8 mouse cellular contexts compared by ENCODE assay signal in the genomic region with DNA sequence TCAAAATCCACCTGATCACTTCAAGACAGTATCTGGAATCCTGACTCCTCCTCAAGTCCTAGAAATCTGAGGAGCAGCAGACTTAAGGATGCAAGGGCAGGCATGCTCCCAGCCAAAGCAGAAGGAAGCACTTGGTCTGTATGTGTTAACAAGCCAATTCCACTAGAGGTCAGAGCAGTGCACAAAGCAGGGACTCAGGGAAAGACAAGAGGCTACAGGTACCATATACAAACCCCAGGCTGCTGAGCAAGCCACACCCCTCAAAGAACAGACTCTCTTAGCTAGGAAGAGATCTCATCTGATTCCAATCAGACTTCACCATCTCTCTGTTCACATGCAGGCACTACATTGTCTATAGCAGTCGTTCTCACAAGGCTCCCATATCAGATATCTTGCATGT.
DNase-seq lines count a peak whose midpoint lies in the region; ATAC-seq and TF ChIP-seq lines count a peak whose summit lies in the region.

No protein-coding gene starts in this region.

- TF ChIP-seq POLR2A in cerebellum, adult 2 months (IDR thresholded peaks at IDR 0.05; ENCODE audit: borderline replicate concordance, insufficient read depth, low read length), result no peak

- intact Hi-C loops in heart, postnatal 10 days (cut with DNase I), result loop anchor here (1.0 kb wide), 1 partner anchor 128 kb away; no protein-coding TSS in a partner anchor

- H3K4me1 ChIP-seq in cerebellum, adult 2 months (ENCODE audit: control insufficient read depth, insufficient read depth, low read length), result no peaks in the 10 kb centered on the region
- no peaks in the 10 kb centered on the region for H3K4me1 ChIP-seq in lung, embryonic 16.5 days (replicated peaks; ENCODE audit: control insufficient read depth, insufficient read depth, low read length)

- H3K27me3 ChIP-seq in cerebellum, adult 2 months (ENCODE audit: control insufficient read depth, insufficient read depth, low read length), result no peaks in the 10 kb centered on the region
- no peaks in the 10 kb centered on the region for H3K27me3 ChIP-seq in lung, embryonic 16.5 days (ENCODE audit: control insufficient read depth, insufficient read depth, low read depth, low read length)

- ATAC-seq in cerebellum, adult (ENCODE audit: insufficient number of reproducible peaks, low FRiP score, low TSS enrichment), result no peak
- peak; percentile 54 for ATAC-seq in lung, embryonic 16.5 days (ENCODE audit: low read depth)

- no peak overlapping the region for H3K9ac ChIP-seq in lung, embryonic 16.5 days (ENCODE audit: low read length)

- H3K36me3 ChIP-seq in lung, embryonic 16.5 days (ENCODE audit: control insufficient read depth, insufficient read depth, low read length), result no peaks in the 10 kb centered on the region

- WGBS in cerebellum, adult 2 months, result 68% methylated on average over 1 of the region's 1 CpGs
- 42% methylated on average over 1 of the region's 1 CpGs for WGBS in lung, embryonic 16.5 days

- H3K4me3 ChIP-seq in cerebellum, adult 2 months (replicated peaks; ENCODE audit: insufficient read depth, low read depth, low read length), result no peak overlapping the region
- no peak overlapping the region for H3K4me3 ChIP-seq in lung, embryonic 16.5 days (ENCODE audit: low read length)

- peak; percentile 8 to 11 for DNase-seq in cerebellum, adult 2 months
- peak; percentile 85 for DNase-seq in CD4-positive, CD25-positive, alpha-beta regulatory T cell, adult 2 months (ENCODE audit: low read depth, low spot score)
- DNase-seq in c-Kit-positive CD71-negative TER-119-negative erythroid progenitor cells, embryonic 14.5 days (ENCODE audit: low read depth), result peak; percentile 32
- peak; percentile 56 to 67 for DNase-seq in heart, postnatal 10 days
- DNase-seq in kidney, postnatal 36 days, result peak; percentile 52 to 56
- DNase-seq in spleen, adult 12 weeks (ENCODE audit: low spot score), result peak; percentile 5

- no peak overlapping the region for H3K27ac ChIP-seq in cerebellum, adult 2 months (ENCODE audit: insufficient read depth, low read length)
- no peak overlapping the region for H3K27ac ChIP-seq in lung, embryonic 16.5 days (ENCODE audit: low read length)

- TF ChIP-seq CTCF in cerebellum, adult 2 months (IDR thresholded peaks at IDR 0.05; ENCODE audit: borderline replicate concordance, insufficient read depth, low read depth, low read length), result peak; percentile 50

- no peaks in the 10 kb centered on the region for H3K9me3 ChIP-seq in lung, embryonic 16.5 days (ENCODE audit: control insufficient read depth, low read length)

- H3K4me2 ChIP-seq in lung, embryonic 16.5 days (ENCODE audit: low read depth, low read length), result no peak overlapping the region

Comparison
In these comparisons a context has a peak if more than half of its experiments do, and no peak if none do; other contexts are left out.
1. DNase-seq: peak in every context shown above with its lines; median percentile 85 in CD4-positive, CD25-positive, alpha-beta regulatory T cell, adult 2 months; 62 in heart, postnatal 10 days; 54 in kidney, postnatal 36 days; 32 in c-Kit-positive CD71-negative TER-119-negative erythroid progenitor cells, embryonic 14.5 days; 10 in cerebellum, adult 2 months; 5 in spleen, adult 12 weeks.